Mouse (Mus musculus) MEL (cell line): ENCODE results near the gene Agbl3. TPM values are rescaled to one million over a fixed set of nuclear protein-coding genes. Genes with fewer than 3 reads are reported as not detected.

ENCODE experiments used
- DNase-seq: peaks from one replicate; pipeline ENCODE4 v3.0.0; 2011; ENCODE audit warnings: low read depth, low spot score
- H3K27ac ChIP-seq: 2 replicates; pipeline ENCODE4 v1.5.1; 2012; ENCODE audit warnings: low read depth, mild to moderate bottlenecking, control low read depth, low read length, moderate library complexity; ENCODE audit not compliant: control insufficient read depth
- H3K27me3 ChIP-seq, 2 experiments: fragments of 150-350 bp in 1 of 2; sonication (generic) in 1 of 2; 2 replicates each; pipeline ENCODE4 v1.6.1; 2012; ENCODE audit warnings: low read length in 2 of 2, mild to moderate bottlenecking in 2 of 2, improper control_type of control experiment in 1 of 2, moderate library complexity in 1 of 2; ENCODE audit not compliant: insufficient read depth in 2 of 2, control insufficient read depth in 1 of 2
- H3K36me3 ChIP-seq, 2 experiments: 2 replicates each; pipeline ENCODE4 v1.6.1; 2012 to 2014; ENCODE audit warnings: low read length in 2 of 2, improper control_type of control experiment in 1 of 2, inconsistent platforms in 1 of 2, mild to moderate bottlenecking in 1 of 2; ENCODE audit not compliant: insufficient read depth in 2 of 2, control insufficient read depth in 1 of 2
- H3K4me1 ChIP-seq, 2 experiments: fragments of 150-350 bp in 1 of 2; sonication (generic) in 1 of 2; 2 replicates each; pipeline ENCODE4 v1.6.1; 2012; ENCODE audit warnings: low read length in 2 of 2, improper control_type of control experiment in 1 of 2, mild to moderate bottlenecking in 1 of 2; ENCODE audit not compliant: insufficient read depth in 2 of 2, control insufficient read depth in 1 of 2
- H3K4me3 ChIP-seq, 2 experiments: fragments of 150-350 bp in 1 of 2; sonication (generic) in 1 of 2; 2 replicates each; pipeline ENCODE4 v1.5.1; 2012; ENCODE audit warnings: low read depth in 2 of 2, low read length in 2 of 2, mild to moderate bottlenecking in 2 of 2, moderate library complexity in 2 of 2, control low read depth in 1 of 2, improper control_type of control experiment in 1 of 2; ENCODE audit not compliant: control insufficient read depth in 1 of 2, insufficient read depth in 1 of 2
- H3K79me2 ChIP-seq: 2 replicates; pipeline ENCODE4 v1.6.1; 2012; ENCODE audit warnings: mild to moderate bottlenecking, low read length, moderate library complexity; ENCODE audit not compliant: control insufficient read depth, poor library complexity, insufficient read depth
- H3K9ac ChIP-seq: 2 replicates; pipeline ENCODE4 v1.6.1; 2012; ENCODE audit warnings: low read depth, mild to moderate bottlenecking, control low read depth, low read length, moderate library complexity; ENCODE audit not compliant: control insufficient read depth, poor library complexity, severe bottlenecking
- H3K9me3 ChIP-seq: fragments of 150-350 bp; sonication (generic); replicated peaks from 2 replicates; pipeline ENCODE4 v1.6.1; 2012; ENCODE audit warnings: mild to moderate bottlenecking, low read length, improper control_type of control experiment, moderate library complexity; ENCODE audit not compliant: insufficient read depth
- CHD2 ChIP-seq: IDR thresholded peaks from 2 replicates; pipeline ENCODE4 v1.6.1; 2011; ENCODE audit warnings: low read length, improper control_type of control experiment
- CTCF ChIP-seq, 3 experiments: IDR thresholded peaks in 2 of 3; conservative IDR thresholded peaks in 1 of 3; 2 replicates each; pipeline ENCODE4 v1.5.1; 2011 to 2012; ENCODE audit warnings: low read length in 3 of 3, low read depth in 2 of 3, mild to moderate bottlenecking in 2 of 3, improper control_type of control experiment in 1 of 3, inconsistent platforms in 1 of 3, mixed read lengths in 1 of 3, moderate library complexity in 1 of 3; ENCODE audit not compliant: control insufficient read depth in 1 of 3, insufficient read depth in 1 of 3, poor library complexity in 1 of 3, severe bottlenecking in 1 of 3
- E2F4 ChIP-seq: IDR thresholded peaks from 2 replicates; pipeline ENCODE4 v1.6.1; 2011; ENCODE audit warnings: low read depth, low read length, improper control_type of control experiment, borderline replicate concordance
- EP300 ChIP-seq, 2 experiments: IDR thresholded peaks; 2 replicates each; pipeline ENCODE4 v1.6.1; 2011; ENCODE audit warnings: improper control_type of control experiment in 2 of 2, low read length in 2 of 2, low read depth in 1 of 2, mild to moderate bottlenecking in 1 of 2
- ETS1 ChIP-seq: IDR thresholded peaks from 2 replicates; pipeline ENCODE4 v1.6.1; 2012; ENCODE audit warnings: low read depth, mild to moderate bottlenecking, inconsistent platforms, low read length, improper control_type of control experiment, moderate library complexity
- HCFC1 ChIP-seq: IDR thresholded peaks from 2 replicates; pipeline ENCODE4 v1.6.1; 2012; ENCODE audit warnings: low read depth, mild to moderate bottlenecking, inconsistent platforms, low read length, improper control_type of control experiment, moderate library complexity
- KAT2A ChIP-seq: conservative IDR thresholded peaks from 2 replicates; pipeline ENCODE4 v1.6.1; 2012; ENCODE audit warnings: low read depth, low read length, improper control_type of control experiment, inconsistent platforms
- MAFK ChIP-seq: IDR thresholded peaks from 2 replicates; pipeline ENCODE4 v1.6.1; 2011; ENCODE audit warnings: low read depth, mild to moderate bottlenecking, low read length, improper control_type of control experiment, borderline replicate concordance
- MEF2A ChIP-seq: IDR thresholded peaks from 2 replicates; pipeline ENCODE4 v1.6.1; 2014; ENCODE audit warnings: low read depth, mild to moderate bottlenecking, inconsistent platforms, low read length, improper control_type of control experiment; ENCODE audit not compliant: poor library complexity, insufficient replicate concordance, severe bottlenecking; ENCODE audit errors: extremely low read depth
- MXI1 ChIP-seq: IDR thresholded peaks from 2 replicates; pipeline ENCODE4 v1.6.1; 2011; ENCODE audit warnings: mild to moderate bottlenecking, low read depth, low read length, improper control_type of control experiment
- MYB ChIP-seq: IDR thresholded peaks from 2 replicates; pipeline ENCODE4 v1.6.1; 2011; ENCODE audit warnings: mild to moderate bottlenecking, low read depth, low read length, improper control_type of control experiment
- MYC ChIP-seq: IDR thresholded peaks from 2 replicates; pipeline ENCODE4 v1.6.1; 2011; ENCODE audit warnings: low read depth, mild to moderate bottlenecking, low read length, improper control_type of control experiment, moderate library complexity
- NELFE ChIP-seq: IDR thresholded peaks from 2 replicates; pipeline ENCODE4 v1.6.1; 2011; ENCODE audit warnings: low read depth, low read length, improper control_type of control experiment
- POLR2A ChIP-seq, 2 experiments: IDR thresholded peaks; 2 replicates each; pipeline ENCODE4 v1.6.1; 2011 to 2012; ENCODE audit warnings: low read length in 2 of 2, mild to moderate bottlenecking in 2 of 2, control low read depth in 1 of 2, improper control_type of control experiment in 1 of 2, low read depth in 1 of 2, moderate library complexity in 1 of 2; ENCODE audit not compliant: control insufficient read depth in 1 of 2, insufficient read depth in 1 of 2, poor library complexity in 1 of 2
- POLR2AphosphoS2 ChIP-seq: IDR thresholded peaks from 2 replicates; pipeline ENCODE4 v1.6.1; 2011; ENCODE audit warnings: low read length, improper control_type of control experiment
- RCOR1 ChIP-seq: IDR thresholded peaks from 2 replicates; pipeline ENCODE4 v1.6.1; 2012; ENCODE audit warnings: low read depth, mild to moderate bottlenecking, inconsistent platforms, low read length, improper control_type of control experiment
- SIN3A ChIP-seq: IDR thresholded peaks from 2 replicates; pipeline ENCODE4 v1.6.1; 2012; ENCODE audit warnings: low read length, improper control_type of control experiment, inconsistent platforms
- TAL1 ChIP-seq: IDR thresholded peaks from 2 replicates; pipeline ENCODE4 v1.6.1; 2012; ENCODE audit warnings: mild to moderate bottlenecking, inconsistent platforms, low read length, moderate library complexity, mixed read lengths
- TCF12 ChIP-seq: IDR thresholded peaks from 2 replicates; pipeline ENCODE4 v1.6.1; 2014; ENCODE audit warnings: low read depth, mild to moderate bottlenecking, inconsistent platforms, low read length, improper control_type of control experiment, moderate library complexity
- UBTF ChIP-seq: IDR thresholded peaks from 2 replicates; pipeline ENCODE4 v1.6.1; 2012; ENCODE audit warnings: low read depth, mild to moderate bottlenecking, inconsistent platforms, low read length, improper control_type of control experiment, moderate library complexity, borderline replicate concordance; ENCODE audit not compliant: insufficient read depth
- ZMIZ1 ChIP-seq: IDR thresholded peaks from 2 replicates; pipeline ENCODE4 v1.6.1; 2012; ENCODE audit warnings: low read depth, mild to moderate bottlenecking, inconsistent platforms, low read length, improper control_type of control experiment, moderate library complexity
- polyA plus RNA-seq, 2 experiments: library from polyadenylated mRNA; stranded (reverse) in 1 of 2; unstranded in 1 of 2; fragments of >175 nt in 1 of 2; fragments of >200 nt in 1 of 2; gene quantifications; 2 replicates each; pipeline versions ENCODE4 v1.2.1 to v1.2.4; 2012; ENCODE audit warnings: low replicate concordance in 2 of 2, low read depth in 1 of 2; ENCODE audit not compliant: insufficient read length in 2 of 2, insufficient read depth in 1 of 2, missing spikeins in 1 of 2
- total RNA-seq: library from RNA; depleted of rRNA; stranded (reverse); fragments of 300-350 nt; gene quantifications from 2 replicates; pipeline ENCODE4 v1.2.3, GENCODE M21; 2012; rRNA removed

Agbl3 gene
- total RNA-seq, result not detected in 2 replicates
- 1 to 10 TPM in 1 of 2 experiments, not detected in 1; 1.3 TPM for polyA plus RNA-seq

DNA sequence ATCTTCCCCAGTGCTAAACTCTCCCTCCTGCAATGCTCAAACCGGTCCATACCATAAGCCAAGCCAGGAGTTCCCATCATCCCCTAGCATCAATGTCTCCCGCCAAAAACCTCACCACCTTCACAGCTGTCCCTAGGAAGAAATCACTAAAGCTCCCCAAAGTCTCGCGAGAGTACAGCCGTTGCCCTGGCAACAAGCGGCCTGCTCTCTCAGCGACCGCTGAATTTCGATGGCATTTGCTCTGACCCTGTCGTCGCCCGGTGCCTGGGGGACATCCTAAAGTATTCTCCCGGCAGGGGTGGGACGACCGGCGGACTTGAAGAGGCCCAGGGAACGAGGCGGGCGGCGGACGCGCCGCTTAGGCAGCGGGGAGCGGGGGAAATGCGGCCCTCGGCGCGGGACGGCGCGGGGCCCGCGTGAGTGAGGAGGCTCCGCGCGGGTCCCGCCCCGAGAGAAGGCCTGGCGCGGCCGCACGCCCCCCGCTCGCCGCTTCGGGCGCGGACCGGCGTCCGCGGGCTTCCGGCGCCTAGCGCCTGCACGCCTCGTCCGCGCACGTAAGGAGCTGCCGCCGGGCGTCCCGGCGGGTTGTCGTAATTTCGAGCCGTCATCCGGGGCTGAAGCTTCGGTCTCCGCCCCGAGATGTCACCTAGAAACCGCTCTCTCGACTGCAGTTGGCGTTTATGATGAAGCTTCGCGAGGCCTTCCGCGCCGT is at the start of gene Agbl3:
Gene Agbl3 (plus strand): TSS at position 202 of the 712 bp plus-strand sequence.
- Histone ChIP-seq H3K4me1 (no peaks in the 10 kb centered on the region), H3K4me3 (peak within 1 kb of the TSS; percentile 40 to 47; a peak in 3 of 4 replicates), H3K79me2 (no peaks in the 10 kb centered on the region; the same call in 1 of the 2 replicates), H3K27ac (peak within 1 kb of the TSS; percentile 59), H3K9me3 (no peaks in the 10 kb centered on the region), H3K36me3 (no peaks in the 10 kb centered on the region), H3K27me3 (peaks cover 5 to 15% of the 10 kb centered on the region in 2 experiments), H3K9ac (peak within 1 kb of the TSS; percentile 72)
- DNase-seq, result peak; percentile 62
- TF ChIP-seq UBTF, result no peak
- TF ChIP-seq POLR2A (IDR thresholded peaks at IDR 0.05; ENCODE audit: control insufficient read depth in 1 of 2, insufficient read depth in 1 of 2, low read depth in 1 of 2, low read length in 2 of 2, poor library complexity in 1 of 2), result peak; percentile 23 to 37; a peak in 1 of 4 replicates
- TF ChIP-seq CHD2, result peak; percentile 36; the same call in 1 of the 2 replicates

GRCm38 (mm10) chr6:34731007-34731406 is 49.2 kb upstream of the Agbl3 start:
- TF ChIP-seq TAL1, result no peak
- TF ChIP-seq E2F4, result no peak
- no peak for TF ChIP-seq CTCF (IDR thresholded peaks at IDR 0.05 in 2 of 3, conservative IDR thresholded peaks at IDR 0.05 in 1 of 3; ENCODE audit: control insufficient read depth in 1 of 3, insufficient read depth in 1 of 3, low read depth in 2 of 3, low read length in 3 of 3, poor library complexity in 1 of 3, severe bottlenecking in 1 of 3)
- TF ChIP-seq, all 39 proteins: peak for 0
- no peak overlapping the region for H3K9ac ChIP-seq
- no peak for DNase-seq
- no peaks in the 10 kb centered on the region for H3K79me2 ChIP-seq
- H3K4me3 ChIP-seq, result no peak overlapping the region
- H3K36me3 ChIP-seq, result no peaks in the 10 kb centered on the region
- no peak overlapping the region for H3K27ac ChIP-seq
- no peaks in the 10 kb centered on the region for H3K4me1 ChIP-seq
- H3K27me3 ChIP-seq, result peaks cover 0 to 5% of the 10 kb centered on the region in 2 experiments; a peak in 3 of 4 replicates
- H3K9me3 ChIP-seq, result no peaks in the 10 kb centered on the region

DNA sequence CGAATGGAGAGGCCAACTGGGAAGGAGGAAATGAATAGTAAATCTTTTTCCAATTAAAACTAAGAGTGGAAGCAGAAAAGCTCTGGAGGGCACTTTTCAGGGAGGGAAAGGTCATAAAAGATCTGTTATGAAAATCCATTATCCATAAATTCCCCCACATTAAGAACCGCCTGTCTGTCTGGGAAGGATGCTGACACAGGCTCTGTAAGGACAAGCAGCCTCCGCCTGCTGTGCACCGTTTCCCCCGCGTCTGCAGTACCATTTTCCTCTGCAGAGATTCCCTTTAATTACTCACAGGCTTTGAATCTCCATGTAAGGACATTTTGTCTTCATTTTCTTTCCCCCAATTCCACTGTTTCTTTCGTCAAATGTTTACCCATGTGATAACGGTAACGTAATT is 48.7 kb upstream of the Agbl3 start:
- no peak overlapping the region for H3K27ac ChIP-seq
- no peak for TF ChIP-seq MYC
- TF ChIP-seq MEF2A, result no peak
- no peak for TF ChIP-seq ETS1
- no peak for TF ChIP-seq EP300 (IDR thresholded peaks at IDR 0.05; ENCODE audit: low read depth in 1 of 2, low read length in 2 of 2)
- no peak for TF ChIP-seq SIN3A
- no peak for TF ChIP-seq MAFK
- no peak for TF ChIP-seq CHD2
- TF ChIP-seq MYB, result no peak
- no peak for TF ChIP-seq NELFE
- no peak for TF ChIP-seq ZMIZ1
- no peak for TF ChIP-seq POLR2A (IDR thresholded peaks at IDR 0.05; ENCODE audit: control insufficient read depth in 1 of 2, insufficient read depth in 1 of 2, low read depth in 1 of 2, low read length in 2 of 2, poor library complexity in 1 of 2)
- TF ChIP-seq MXI1, result no peak
- no peak for TF ChIP-seq POLR2AphosphoS2
- TF ChIP-seq HCFC1, result no peak
- TF ChIP-seq TCF12, result no peak
- TF ChIP-seq E2F4, result no peak
- no peak for TF ChIP-seq TAL1
- no peak for TF ChIP-seq UBTF
- TF ChIP-seq KAT2A, result no peak
- no peak for TF ChIP-seq RCOR1
- TF ChIP-seq, all 39 proteins: peak for 0
- Histone ChIP-seq H3K79me2 (no peaks in the 10 kb centered on the region), H3K4me1 (no peaks in the 10 kb centered on the region), H3K4me3 (no peak overlapping the region), H3K9ac (no peak overlapping the region), H3K9me3 (no peaks in the 10 kb centered on the region), H3K36me3 (no peaks in the 10 kb centered on the region), H3K27me3 (peaks cover 0 to 5% of the 10 kb centered on the region in 2 experiments; a peak in 3 of 4 replicates)
- no peak for DNase-seq
